Mouse (Mus musculus) mesoderm, embryonic 11.5 days (tissue): ENCODE measurements at regions not wholly inside any gene's neighbourhood (a gene's known extent, or its start where the extent isn't known, plus 50 kb on each side); places are given as distances from the start of the nearest gene placed in this dataset.

Experiments used
- DNase-seq: peaks from one replicate; pipeline ENCODE4 v3.0.0-alpha.2; 2012; ENCODE audit warnings: low read depth, low spot score

DNA sequence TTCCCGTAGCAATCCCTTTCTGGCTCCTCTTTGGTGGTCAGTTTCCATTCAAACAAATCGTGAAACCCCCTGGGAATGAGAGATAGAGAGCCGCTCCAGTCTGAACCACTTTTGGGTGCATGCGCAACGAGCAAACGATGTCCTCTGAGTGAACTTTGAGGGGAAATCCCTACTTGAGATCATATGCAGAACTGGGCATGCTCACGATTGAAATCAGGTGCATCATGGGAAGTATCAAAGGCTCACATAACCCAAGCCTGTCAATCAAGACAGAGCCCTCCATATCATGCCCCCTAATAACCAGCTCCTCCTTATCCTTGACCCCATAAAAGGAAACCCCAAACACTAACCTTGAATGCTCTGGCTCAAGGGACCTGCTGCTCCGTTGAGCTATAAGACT is 59.1 kb upstream of the Dio3 start:
- no peak for DNase-seq

GRCm38 (mm10) chr12:110220516-110220915 is 58.4 kb upstream of the Dio3 start:
- no peak for DNase-seq

DNA sequence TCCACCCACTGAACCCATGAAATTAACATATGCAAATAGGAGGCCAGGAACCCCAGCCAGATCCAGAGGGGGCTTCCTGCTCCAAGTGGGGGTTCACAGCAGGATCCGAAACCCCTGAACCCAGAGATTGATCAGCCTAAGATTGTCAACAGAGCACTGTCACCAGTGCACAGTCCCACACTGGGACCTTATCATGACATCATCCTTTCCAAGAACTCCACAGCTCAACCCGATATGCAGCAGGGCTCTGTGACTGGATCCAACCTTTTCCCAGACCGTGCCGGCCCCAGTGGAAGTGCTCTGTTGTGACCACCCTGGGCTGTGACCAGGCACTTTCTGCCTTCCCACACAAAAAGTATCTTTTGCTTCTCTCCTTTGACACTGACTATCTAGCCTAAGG is 57.7 kb upstream of the Dio3 start:
- DNase-seq: no peak

DNA sequence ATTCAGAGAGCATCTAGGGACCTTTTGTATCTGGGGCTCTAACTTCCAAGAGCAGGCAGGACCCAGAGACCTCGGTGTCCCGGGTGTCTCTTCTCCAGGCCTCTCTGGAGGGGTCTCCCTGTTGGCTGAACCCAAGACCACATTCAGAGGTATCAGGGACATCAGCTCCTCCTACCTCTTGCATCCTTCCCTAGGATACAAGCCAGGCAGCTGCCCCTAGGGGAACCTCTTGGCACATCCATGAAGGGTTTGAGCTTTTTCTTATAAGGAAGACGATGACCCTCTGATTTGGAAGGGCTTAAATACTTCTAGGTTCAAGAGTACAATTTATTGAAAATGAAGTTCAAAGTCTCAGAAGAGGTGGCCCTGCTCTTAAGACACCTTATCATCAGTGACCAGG is 57.2 kb upstream of the Dio3 start:
- DNase-seq: no peak

GRCm38 (mm10) chr12:110224250-110224649 is 54.6 kb upstream of the Dio3 start:
- no peak for DNase-seq

DNA sequence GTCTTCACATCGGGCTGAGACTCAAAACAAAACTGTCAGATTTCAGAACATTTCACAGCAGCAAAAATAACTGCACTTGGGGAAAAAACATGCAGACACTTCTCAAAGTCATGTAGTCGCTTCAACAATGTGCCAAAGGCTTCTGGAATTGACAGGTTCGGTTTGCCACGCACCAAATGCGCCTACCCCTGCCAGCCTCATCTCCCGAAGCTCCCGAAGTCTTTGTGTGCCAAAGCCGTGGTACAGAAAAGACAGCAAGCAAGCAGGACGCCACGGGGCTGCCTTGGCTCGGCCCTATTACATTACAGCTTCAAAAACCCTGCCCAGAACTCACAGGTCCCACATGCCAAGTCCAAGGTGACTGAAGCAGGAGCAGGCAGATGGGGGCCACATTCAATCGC is 50.9 kb upstream of the Dio3 start:
- no peak for DNase-seq
